Mouse (Mus musculus) limb, embryonic 14.5 days (tissue): ENCODE data around the gene Mrpl51. TPM values are rescaled to one million over a fixed set of nuclear protein-coding genes. Genes with fewer than 3 reads are reported as not detected.
A peak's percentile ranks its signal among the peaks of the same experiment; 100 is the strongest.

Experiments used
- ATAC-seq: fragments of 200-750 bp; cut with Nextera tagmentation; 2 replicates; pipeline ENCODE4 v1.8.0; 2017; ENCODE audit warnings: low read depth, moderate number of reproducible peaks, moderate TSS enrichment; ENCODE audit not compliant: low FRiP score
- DNase-seq: peaks from one replicate; pipeline ENCODE4 v3.0.0-alpha.2; 2015; ENCODE audit warnings: low spot score
- H3K27ac ChIP-seq: fragments of 300-500 bp; sonication (generic); replicated peaks from 2 replicates; pipeline ENCODE4 v1.5.1; 2014; ENCODE audit warnings: low read depth, mild to moderate bottlenecking, low read length, moderate library complexity, mixed read lengths
- H3K27me3 ChIP-seq: fragments of 300-500 bp; sonication (generic); 2 replicates; pipeline ENCODE4 v1.6.1; 2014; ENCODE audit warnings: low read length, mixed read lengths; ENCODE audit not compliant: control insufficient read depth, insufficient read depth
- H3K36me3 ChIP-seq: fragments of 300-500 bp; sonication (generic); 2 replicates; pipeline ENCODE4 v1.6.1; 2014; ENCODE audit warnings: mild to moderate bottlenecking, low read length, moderate library complexity, mixed read lengths; ENCODE audit not compliant: control insufficient read depth, insufficient read depth
- H3K4me1 ChIP-seq: fragments of 300-500 bp; sonication (generic); 2 replicates; pipeline ENCODE4 v1.6.1; 2014; ENCODE audit warnings: antibody characterized with exemption, low read length, mixed read lengths; ENCODE audit not compliant: control insufficient read depth, insufficient read depth
- H3K4me2 ChIP-seq: fragments of 300-500 bp; sonication (generic); replicated peaks from 2 replicates; pipeline ENCODE4 v1.6.1; 2014; ENCODE audit warnings: low read depth, mild to moderate bottlenecking, low read length, moderate library complexity; ENCODE audit not compliant: severe bottlenecking
- H3K4me3 ChIP-seq: fragments of 300-500 bp; sonication (generic); replicated peaks from 2 replicates; pipeline ENCODE4 v1.5.1; 2014; ENCODE audit warnings: low read length
- H3K9ac ChIP-seq: fragments of 300-500 bp; sonication (generic); 2 replicates; pipeline ENCODE4 v1.6.1; 2014; ENCODE audit warnings: mild to moderate bottlenecking, low read depth, low read length, moderate library complexity; ENCODE audit not compliant: severe bottlenecking
- H3K9me3 ChIP-seq: fragments of 300-500 bp; sonication (generic); 2 replicates; pipeline ENCODE4 v1.6.1; 2016; ENCODE audit warnings: low read length; ENCODE audit not compliant: control insufficient read depth
- POLR2A ChIP-seq: fragments of 200-500 bp; IDR thresholded peaks from 2 replicates; pipeline ENCODE4 v1.8.0; 2012; ENCODE audit warnings: inconsistent platforms, mild to moderate bottlenecking, moderate library complexity, borderline replicate concordance; ENCODE audit not compliant: insufficient read depth, insufficient read length; ENCODE audit errors: extremely low read depth
- WGBS: fragments of 180-500 bp; shearing (Covaris S2); extraction: QIAGEN DNeasy Blood & Tissue Kit; methylation state at CpG from one replicate; pipeline ENCODE4 v1.1.7; 2014; 5-methylcytosine and 5-hydroxymethylcytosine counted together
- polyA plus RNA-seq, 2 experiments: library from polyadenylated mRNA; depleted of rRNA in 1 of 2; stranded (reverse) in 1 of 2; unstranded in 1 of 2; fragments of >200 nt; fragmentation: Nextera tagmentation in 1 of 2; extraction: Ambion mirVana in 1 of 2; gene quantifications; 2 replicates each; pipeline versions ENCODE4 v1.2.1 to v1.2.3; 2012 to 2014

Gene Mrpl51
- polyA plus RNA-seq, 2 experiments: 75.0 to 189 TPM

- no peak overlapping the region for H3K4me2 ChIP-seq
These were observed 25.3 kb downstream of the Mrpl51 start for GRCm38 (mm10) chr6:125216898-125217297.

DNA sequence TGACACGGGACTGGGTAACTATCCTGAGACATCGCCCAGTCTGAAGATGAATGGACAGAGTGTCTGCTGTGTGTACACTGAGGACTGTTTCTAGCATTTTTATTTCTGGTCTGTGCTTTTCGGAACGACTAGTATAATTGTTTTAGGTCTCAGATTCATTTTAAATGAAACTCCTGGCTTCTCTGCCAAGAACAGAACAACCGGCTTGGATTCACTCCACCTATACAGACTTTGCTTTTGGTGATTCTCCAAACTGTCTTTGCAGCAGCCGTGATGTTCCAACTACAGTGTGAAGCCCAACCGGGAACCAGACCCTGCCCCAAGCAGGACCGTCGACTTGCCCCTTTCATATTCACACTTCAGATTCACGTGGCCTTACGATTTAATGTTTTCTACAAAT is 26.3 kb downstream of the Mrpl51 start:
- Histone ChIP-seq H3K4me2 (no peak overlapping the region), H3K4me3 (no peak overlapping the region), H3K27ac (no peak overlapping the region), H3K9ac (no peak overlapping the region), H3K27me3 (no peaks in the 10 kb centered on the region), H3K36me3 (peaks cover 1% of the 10 kb centered on the region; the same call in 1 of the 2 replicates), H3K9me3 (no peaks in the 10 kb centered on the region), H3K4me1 (no peaks in the 10 kb centered on the region)
- TF ChIP-seq POLR2A: no peak
- ATAC-seq (no peak), DNase-seq (no peak)
- WGBS: 85% methylated on average over 11 of the region's 11 CpGs

More at GRCm38 (mm10) chr6:125216898-125217297, 25.3 kb downstream of the Mrpl51 start:
- Histone ChIP-seq H3K27me3 (no peaks in the 10 kb centered on the region), H3K9ac (no peak overlapping the region), H3K27ac (no peak overlapping the region), H3K36me3 (no peaks in the 10 kb centered on the region), H3K4me1 (no peaks in the 10 kb centered on the region), H3K9me3 (no peaks in the 10 kb centered on the region), H3K4me3 (no peak overlapping the region)
- 89% methylated on average over 2 of the region's 2 CpGs for WGBS
- no peak for TF ChIP-seq POLR2A
- DNase-seq (no peak), ATAC-seq (no peak)

DNA sequence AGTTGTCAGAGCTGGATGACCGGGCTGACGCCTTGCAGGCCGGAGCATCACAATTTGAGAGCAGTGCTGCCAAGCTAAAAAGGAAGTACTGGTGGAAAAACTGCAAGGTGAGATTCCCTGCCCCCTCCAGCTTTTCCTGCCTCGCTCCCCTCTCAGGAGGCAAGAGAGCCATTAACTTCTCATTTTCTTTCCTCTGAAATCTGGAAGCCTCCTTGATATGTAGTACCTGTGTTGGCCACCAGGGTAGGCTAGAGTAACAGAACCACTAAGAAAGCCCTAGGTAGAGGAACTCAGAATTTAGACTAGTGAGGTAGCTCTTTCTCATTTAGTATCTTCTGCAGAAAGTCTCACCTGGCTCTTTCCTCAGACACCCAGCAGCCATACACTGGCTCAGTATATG is 27.4 kb downstream of the Mrpl51 start:
- WGBS: 69% methylated on average over 4 of the region's 4 CpGs
- TF ChIP-seq POLR2A: no peak

GRCm38 (mm10) chr6:125221115-125221745 is 29.6 kb downstream of the Mrpl51 start:
- Histone ChIP-seq H3K27me3 (no peaks in the 10 kb centered on the region), H3K4me3 (no peak overlapping the region), H3K27ac (no peak overlapping the region), H3K4me2 (no peak overlapping the region), H3K9me3 (no peaks in the 10 kb centered on the region), H3K4me1 (no peaks in the 10 kb centered on the region), H3K9ac (no peak overlapping the region), H3K36me3 (peaks cover 6% of the 10 kb centered on the region; the same call in 1 of the 2 replicates)
- TF ChIP-seq POLR2A: no peak
- ATAC-seq (no peak), DNase-seq (no peak)
- 92% methylated on average over 20 of the region's 20 CpGs for WGBS

More for the DNA sequence above, 27.4 kb downstream of the Mrpl51 start:
- Histone ChIP-seq H3K36me3 (peaks cover 6% of the 10 kb centered on the region; the same call in 1 of the 2 replicates), H3K4me3 (no peak overlapping the region), H3K27ac (no peak overlapping the region), H3K4me1 (no peaks in the 10 kb centered on the region), H3K9me3 (no peaks in the 10 kb centered on the region), H3K27me3 (no peaks in the 10 kb centered on the region), H3K4me2 (no peak overlapping the region), H3K9ac (no peak overlapping the region)
- ATAC-seq (no peak), DNase-seq (peak; percentile 60)

- DNase-seq (no peak), ATAC-seq (no peak)
- Histone ChIP-seq H3K9me3 (no peaks in the 10 kb centered on the region), H3K36me3 (peaks cover 6% of the 10 kb centered on the region; the same call in 1 of the 2 replicates), H3K27me3 (no peaks in the 10 kb centered on the region), H3K4me3 (no peak overlapping the region), H3K4me2 (no peak overlapping the region), H3K9ac (no peak overlapping the region), H3K27ac (no peak overlapping the region), H3K4me1 (no peaks in the 10 kb centered on the region)
- 83% methylated on average over 2 of the region's 2 CpGs for WGBS
- TF ChIP-seq POLR2A: no peak
These were observed 30.5 kb downstream of the Mrpl51 start for GRCm38 (mm10) chr6:125222146-125222545.
